Mouse (Mus musculus) urinary bladder, postnatal 4 days (tissue): ENCODE data around the gene Hs6st3.
"Not testable (repeated sequence)": the region's sequence is repeated elsewhere in the genome, so short reads cannot be mapped to it uniquely, and the experiment has no call there.

Source experiments
- DNase-seq, 2 experiments: peaks; one replicate each; pipeline ENCODE4 v3.0.0; 2021 to 2022; ENCODE audit warnings: low spot score in 2 of 2

The Hs6st3 gene

DNA sequence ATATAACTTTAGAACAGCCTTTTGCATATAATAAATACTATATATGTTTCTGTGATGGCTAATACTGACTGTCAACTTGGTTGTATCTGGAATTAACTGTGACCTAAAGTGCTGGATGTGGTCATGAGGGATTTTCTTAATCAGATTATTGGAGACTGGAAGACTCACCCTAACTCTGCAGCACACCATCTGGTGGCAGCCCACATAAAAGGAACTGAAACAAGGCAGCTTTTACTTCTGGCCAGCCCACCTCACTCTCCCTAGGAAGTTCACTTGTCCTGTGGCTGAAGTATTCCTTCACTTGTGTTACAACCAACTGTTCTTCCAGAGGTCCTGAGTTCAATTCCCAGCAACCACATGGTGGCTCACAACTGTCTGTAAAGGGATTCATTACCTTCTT lies 313.5 kb downstream of the Hs6st3 start:
- DNase-seq = no peak

DNA sequence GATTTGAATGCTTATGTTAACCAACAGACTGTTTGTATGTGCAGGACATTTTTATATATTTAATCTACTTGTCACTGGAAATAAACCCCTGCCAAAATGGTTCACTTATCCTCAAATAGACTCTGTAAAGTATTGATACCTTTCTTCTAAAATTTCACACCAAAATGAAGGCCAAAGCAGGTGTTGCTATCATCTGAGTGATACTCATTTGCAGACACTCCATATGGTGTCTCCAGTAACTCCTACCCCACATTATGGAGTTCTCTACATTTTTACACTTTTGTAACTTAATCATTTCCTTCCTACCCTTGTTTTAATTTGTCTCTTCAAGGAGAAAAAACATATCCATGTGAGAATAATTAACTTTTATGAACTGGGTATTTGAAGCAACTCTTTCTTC lies 314.2 kb downstream of the Hs6st3 start:
- DNase-seq = no peak

DNA sequence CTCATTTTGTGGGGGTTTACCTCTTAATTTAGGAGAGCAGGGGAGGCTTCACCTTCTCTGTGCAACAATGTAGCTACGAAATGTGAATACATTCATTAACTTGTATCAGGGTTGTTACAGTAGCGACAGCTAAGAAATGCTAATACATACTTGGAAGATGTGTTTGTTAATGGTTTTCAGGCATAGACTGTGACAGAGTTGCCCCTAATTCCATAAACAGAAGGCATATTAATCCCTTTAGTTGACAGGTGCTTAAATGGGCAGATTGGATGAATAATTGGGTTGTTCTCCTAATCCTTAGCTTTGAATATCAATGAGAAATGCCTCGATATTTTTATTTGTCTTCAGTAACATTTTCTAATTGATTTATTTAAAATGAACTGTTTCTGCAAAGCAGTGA lies 314.7 kb downstream of the Hs6st3 start:
- no peak for DNase-seq

DNA sequence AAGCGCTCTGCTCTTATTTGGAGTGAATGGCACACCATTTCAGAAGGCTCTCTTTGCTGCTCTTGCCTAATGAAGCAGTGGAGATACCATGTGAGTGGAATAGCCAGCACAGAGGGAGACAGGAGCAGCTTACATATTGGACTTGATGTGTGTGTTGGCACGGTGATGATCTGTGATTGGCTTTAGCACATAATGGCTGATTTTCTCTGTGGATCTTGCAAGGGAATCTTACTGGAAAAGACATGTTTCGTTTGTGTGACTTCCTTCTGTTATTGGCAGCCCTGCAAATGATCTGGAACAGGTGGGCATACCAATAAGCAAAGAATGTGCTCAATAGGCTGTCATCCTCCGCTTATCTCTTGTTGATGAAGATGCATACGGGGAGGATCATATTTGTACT lies 326.2 kb downstream of the Hs6st3 start:
- DNase-seq = no peak

DNA sequence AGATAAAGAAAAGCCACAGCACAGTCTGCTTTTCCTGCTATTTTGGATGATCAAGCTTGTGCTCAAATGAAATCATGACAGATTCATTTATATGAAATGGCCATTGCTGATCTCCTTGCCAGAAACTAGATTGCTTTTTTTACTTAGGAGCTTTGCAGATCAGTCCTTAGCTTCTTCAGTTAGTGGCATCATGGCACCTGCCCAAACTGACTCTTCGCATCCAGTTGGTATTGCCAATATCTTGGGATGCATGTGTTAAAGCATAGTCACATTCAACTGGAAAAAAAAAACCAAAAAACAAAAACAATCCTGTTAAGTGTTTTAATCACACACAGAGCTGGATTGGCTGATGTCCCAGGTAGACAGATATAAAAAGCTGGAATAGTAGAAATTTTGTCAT lies 326.7 kb downstream of the Hs6st3 start:
- no peak for DNase-seq

DNA sequence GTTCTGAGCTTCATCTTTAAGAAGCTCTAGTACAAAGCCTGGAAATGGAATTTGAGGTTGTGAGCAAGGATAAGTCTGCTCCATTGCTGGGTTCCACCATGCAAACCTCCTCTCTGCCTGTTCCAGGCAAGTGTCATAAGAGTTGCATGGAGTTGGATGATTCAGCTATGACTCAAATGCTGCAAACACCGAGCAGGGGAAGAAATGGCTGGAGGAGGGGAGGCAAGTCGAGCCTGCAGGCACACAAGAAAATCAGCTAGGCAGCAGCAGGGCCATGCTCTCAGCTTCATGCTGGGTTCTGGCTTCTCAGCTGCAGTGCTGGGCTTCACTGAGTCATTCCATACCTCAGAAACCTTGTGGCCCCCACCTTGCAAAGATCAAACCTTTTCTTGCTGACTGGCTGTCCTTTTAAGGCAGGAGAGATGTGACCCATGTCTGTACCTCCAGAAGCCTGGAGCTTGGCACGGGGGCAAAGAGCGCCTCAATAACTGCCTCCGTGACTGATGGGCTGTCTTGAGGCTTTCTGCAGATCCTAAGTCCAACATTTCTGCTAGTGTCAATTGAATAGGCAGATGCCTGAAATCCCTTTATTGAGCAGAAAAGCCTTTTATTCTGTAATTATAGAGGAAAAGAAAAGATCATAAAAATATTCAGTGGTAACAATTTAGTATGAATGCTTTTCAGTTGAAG lies 328.9 kb downstream of the Hs6st3 start:
- no peak for DNase-seq

DNA sequence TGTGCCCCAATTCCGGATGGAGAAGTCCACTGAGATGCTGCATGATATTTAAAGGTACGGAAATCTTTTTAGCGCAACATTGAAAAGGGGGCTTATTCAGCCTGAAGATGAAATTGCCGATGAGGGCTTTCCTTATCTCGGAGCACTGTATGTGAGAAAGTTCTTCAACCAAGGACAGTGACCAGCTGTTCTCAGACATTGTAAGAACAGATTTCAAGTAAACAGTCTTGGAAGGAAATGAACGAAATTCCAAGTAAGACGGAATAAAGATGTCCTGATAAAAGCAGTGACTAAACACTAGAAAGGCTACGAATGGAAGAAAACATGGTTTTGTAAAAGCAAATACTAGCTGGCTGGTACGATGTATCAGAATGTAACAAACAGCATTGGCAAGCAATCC lies 338.4 kb downstream of the Hs6st3 start:
- DNase-seq = no peak

DNA sequence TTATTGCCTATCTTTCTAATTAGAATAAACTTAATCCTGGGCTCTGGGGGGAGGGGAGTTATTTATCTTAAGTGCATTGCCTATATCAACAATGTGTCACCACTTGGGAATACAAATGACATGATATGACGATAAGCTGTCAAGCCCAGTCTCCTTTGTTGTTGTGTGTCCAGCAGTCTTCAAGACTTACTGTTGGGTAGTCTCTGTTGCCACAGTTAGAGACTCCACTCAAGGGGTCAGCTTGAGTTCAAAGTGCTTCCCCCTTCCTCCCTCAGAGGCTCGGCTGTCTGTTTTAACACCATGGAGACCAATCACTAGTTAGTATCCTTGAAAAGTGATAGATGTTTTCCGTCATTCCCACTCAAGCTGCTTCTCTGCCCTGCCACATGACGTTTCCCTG lies 339.7 kb downstream of the Hs6st3 start:
- no peak for DNase-seq

DNA sequence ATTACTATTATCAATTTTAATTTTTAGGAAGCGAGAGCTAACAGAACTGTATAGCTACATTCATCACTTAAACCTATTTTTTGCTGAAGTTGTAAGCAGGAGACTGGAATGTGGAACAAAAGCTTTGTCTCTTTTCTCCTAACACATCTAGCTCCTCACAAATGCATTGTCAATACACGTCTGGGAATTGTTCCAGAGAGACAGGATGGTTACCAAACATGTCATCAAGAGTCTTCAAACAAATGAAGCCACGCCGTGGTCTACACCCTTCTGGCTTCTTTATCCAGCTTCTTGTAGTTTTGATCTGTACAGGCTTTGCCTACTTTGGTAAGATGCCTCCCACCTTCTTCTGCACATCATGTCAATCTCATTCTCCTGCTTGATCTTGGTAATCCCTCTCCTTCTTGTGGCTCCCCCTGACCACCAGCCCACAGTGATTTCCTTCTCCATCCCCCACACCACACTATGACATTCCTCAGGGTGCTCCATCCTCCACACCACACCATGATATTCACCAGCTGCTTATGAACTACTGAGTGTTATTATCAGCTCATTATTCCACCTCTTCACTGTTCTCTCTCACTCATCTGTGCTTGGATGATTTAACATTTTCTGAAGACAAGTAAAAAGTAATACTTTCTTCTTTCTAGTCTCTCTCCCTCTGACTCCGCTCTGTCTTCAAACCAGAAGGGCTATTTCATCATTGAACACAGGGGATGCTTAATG lies 351.0 kb downstream of the Hs6st3 start:
- no peak for DNase-seq

DNA sequence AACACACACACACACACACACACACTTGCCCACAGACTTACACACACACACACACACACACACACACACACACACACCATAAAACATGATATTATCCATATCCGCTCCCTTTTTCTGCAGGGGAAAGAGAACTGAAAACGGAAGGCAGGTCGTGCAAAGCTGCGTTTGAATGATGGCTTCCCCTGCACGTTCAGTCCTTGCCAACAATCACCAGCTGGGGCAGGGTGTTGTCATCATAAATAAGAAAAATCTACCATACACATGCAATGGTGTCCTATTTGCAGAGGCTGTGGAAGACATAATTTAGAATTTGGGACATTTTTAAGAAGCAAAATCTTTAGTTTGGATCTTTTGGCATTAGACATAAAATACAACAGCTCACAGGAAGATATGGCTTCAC lies 382.5 kb downstream of the Hs6st3 start:
- no peak for DNase-seq

DNA sequence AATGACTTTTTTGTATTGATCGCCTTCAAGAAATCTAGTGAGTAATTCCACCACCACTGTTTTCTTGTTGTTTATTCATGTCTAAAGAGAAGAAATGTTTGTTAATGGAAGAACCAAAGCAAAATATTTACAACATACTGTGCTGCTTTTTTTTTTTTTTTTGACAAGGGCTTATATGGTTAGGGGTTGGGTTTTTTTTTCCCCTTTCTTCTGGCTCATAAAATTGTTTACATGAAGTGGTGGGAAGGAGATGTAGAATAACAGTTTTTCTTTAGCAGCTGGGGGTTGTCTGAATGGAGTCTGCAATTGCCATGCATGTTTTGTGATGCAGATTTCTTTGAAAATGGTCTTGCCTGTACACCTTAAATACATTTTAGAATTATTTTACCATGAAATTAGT lies 382.9 kb downstream of the Hs6st3 start:
- no peak for DNase-seq

DNA sequence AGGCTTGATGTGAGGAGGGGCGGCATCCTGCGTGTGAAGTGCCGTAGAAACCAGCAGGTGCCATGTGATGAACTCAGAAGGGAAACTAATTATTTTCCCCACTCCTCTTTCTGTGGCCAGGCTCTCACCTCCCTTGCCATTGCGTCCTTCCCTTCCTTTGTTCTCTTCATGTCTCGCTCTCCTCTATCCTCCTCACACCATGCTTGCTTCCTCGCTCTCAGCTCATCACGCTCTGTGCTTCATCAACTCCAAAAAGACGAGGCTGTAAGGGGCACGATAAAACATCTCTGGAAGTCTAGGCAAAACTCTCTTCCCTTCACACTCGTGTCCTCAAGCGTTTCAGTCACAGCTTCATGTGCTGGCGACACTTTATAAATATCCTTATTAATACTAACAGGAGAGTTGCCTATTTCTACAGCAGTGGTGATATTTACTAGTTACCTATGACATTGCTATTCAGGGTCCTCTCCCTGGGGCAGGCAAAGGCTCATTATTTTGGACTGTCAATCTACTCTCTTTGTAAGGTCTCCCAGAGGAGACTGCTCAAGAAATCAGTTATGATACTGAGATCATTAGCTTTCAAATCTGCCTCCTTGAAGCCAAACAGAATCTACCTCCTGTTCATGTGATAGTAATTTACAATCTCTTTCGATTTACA lies 394.9 kb downstream of the Hs6st3 start:
- DNase-seq = no peak

DNA sequence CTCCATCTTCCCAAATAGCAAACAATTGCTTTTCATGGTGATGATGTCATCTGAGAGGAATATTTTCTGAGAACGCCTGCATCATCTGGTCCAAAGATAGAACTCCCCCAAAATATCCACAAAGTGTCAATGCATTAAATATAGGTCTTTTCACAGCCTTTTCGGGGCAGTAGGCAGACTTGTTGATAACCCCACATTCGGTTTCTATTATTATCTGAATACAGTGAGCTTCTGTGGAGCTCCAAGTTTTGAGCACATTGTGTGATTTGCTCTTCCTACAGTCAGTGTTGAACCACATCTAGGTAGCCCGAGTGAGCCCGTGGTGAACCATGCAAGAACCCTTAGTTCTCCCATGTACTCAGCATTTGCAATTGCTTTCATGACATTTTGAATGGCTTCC lies 402.4 kb downstream of the Hs6st3 start:
- DNase-seq = no peak

DNA sequence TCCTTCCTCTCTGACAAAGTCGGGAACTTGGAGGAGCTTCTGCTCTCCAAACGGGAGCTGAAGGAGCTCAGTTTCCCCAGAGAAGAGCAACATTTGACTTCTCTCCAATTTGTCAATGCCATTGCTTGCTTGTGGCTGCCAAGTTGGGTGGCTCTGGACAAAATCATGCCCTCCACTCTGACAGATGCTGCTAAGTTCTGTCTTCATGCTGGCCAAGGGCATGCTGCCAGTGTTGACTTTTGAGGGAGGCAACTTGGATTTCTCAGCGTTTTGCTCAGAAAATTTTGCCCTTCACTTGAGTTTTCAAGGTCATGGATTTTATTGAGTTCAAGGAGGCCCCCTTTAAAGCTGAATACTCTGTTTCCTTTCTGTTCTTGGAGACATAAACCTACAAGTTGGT lies 406.5 kb downstream of the Hs6st3 start:
- DNase-seq = no peak

DNA sequence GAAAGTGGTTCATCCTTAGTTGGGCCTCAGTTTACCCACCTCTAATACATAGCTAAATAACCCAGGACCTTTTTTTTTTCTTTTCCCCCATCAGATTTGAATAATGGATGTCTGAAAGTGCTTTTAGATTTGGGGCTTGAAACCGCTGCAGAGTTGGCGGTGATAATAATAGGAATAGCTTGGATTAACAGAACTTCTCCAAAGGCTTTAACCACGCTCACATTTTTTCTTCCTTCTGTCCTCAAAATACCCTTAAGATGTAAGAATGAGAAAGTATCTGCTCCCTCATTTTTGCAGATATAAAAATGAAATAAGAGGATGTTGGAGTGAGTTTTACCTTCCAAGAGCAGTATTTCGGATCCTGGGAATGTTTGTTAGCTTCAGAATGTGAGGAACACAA lies 420.2 kb downstream of the Hs6st3 start:
- no peak for DNase-seq

DNA sequence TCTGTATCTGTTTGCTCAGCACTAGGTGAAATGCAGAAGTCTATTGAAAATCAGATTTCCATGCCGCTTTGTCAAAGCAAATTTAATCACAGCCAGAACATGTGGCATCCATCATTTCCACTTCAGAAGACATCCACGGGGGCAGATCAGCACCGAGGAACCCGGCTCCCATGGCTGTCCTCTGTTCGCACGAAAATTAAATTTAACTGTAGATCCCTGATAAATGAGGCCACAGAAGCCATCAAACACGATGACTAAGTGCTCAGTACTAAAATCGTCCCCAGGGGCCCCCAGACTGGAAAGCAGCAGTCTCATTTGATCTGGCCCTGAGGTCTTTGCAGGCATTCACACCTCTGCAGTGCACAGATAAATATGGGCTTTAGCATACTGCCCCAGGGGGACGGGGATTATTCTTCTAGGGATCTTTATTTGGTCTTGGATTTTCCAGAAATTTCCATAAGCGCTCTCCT lies 443.9 kb downstream of the Hs6st3 start:
- DNase-seq = no peak

DNA sequence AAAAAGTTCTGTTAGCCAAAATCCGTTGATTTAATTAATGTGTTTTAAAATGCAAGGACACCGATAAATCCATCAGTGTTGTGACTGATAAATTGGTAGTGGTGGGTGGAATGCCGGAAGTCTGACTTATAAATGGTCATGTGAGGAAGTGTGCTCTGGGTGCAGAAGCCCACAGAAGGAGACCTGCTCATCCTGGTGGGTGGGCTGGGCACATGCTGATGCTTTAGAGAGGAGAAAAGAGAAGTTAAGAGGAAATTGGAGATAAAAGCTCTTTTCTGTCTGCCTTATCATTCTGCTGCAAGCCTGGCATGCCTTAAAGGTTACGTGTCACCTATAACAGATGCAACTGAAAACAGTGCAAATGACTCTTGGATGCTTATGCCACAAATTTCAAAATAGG lies 446.9 kb downstream of the Hs6st3 start:
- no peak for DNase-seq

DNA sequence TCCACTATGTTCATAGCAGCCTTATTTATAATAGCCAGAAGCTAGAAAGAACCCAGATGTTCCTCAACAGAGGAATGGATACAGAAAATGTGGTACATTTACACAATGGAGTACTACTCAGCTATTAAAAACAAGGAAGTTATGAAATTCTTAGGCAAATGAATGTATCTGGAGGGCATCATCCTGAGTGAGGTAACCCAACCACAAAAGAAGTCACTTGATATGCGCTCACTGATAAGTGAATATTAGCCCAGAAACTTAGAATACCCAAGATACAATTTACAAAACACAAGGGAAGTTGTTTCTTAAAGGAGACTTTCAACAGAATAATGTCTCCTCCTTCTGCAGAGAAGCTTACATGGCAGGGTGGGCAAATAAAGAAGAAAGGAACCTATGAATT lies 449.2 kb downstream of the Hs6st3 start:
- DNase-seq = not testable (repeated sequence)

DNA sequence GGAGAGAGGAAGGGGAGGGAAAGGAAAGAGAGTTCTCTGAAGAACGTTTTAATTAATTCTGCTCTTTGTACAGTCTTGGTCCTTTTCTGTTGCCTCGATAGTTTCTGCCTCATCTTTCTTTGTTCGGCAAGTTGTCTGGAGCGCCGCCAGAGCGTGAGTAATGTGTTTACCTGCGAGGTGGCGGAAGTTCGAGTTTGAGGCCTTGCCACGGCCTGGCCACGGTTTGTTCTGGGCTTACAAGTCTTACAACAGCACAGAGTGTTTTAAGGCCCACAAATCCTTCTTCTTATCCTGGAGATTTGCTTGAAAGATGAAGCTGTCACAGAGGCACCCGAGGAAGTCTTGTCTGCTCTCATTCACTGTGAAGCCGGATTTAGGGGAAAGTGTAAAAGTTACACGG lies 466.2 kb downstream of the Hs6st3 start:
- no peak for DNase-seq

DNA sequence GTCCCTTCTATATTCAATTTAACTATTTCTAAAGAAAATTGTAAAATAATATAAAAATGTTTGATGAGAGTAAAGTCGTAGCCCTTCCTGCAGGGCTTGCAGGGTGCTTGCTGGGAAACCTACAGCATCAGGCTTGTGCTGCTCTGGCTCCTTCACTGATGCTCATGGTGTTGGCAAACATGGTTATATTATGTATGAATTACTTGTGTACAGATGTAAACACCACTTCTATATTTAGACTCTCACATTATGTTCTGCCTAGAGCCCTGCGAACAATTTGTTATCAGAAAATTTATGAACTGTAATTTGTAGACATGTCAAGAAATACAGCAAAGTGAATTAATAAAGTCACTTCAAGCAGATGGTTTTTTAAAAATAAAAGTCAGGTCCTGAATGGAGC lies 474.7 kb downstream of the Hs6st3 start:
- no peak for DNase-seq

DNA sequence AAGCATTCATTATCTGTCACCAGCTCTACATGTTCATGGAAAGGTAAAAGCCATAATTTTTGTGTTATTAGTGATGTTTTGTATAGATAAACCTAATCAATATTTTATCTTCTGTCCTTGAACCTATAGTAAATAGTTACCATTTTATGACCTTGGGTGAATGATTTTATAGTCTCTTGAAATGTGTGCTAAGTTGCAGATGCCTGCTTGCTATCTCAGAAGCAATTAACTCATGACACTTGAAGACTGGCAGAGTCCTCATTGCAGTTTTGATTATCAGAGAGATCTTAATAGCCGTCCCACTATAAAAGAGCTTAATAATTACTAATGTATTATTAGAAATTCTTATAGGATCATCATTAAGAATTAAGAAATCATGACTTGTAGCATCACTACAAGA lies 491.0 kb downstream of the Hs6st3 start:
- no peak for DNase-seq

DNA sequence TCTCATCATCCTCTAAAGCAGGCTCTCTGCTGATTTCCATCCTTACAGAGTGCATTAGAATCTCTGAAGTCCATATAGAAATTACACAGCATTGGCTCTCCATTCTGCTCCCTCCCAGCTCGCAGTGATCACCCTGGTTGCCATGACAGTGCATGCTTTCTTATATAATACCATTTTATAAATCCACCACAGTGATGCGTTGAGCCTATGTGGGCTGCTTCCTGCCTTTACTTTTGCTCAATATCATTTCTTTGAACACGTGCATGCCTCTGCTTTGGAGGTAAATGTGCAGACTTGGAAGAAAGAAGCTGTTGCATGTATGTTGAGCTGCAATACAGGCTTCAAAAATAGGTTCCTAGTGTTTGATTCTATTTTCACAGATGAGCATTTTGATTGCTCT lies 494.9 kb downstream of the Hs6st3 start:
- DNase-seq = no peak

DNA sequence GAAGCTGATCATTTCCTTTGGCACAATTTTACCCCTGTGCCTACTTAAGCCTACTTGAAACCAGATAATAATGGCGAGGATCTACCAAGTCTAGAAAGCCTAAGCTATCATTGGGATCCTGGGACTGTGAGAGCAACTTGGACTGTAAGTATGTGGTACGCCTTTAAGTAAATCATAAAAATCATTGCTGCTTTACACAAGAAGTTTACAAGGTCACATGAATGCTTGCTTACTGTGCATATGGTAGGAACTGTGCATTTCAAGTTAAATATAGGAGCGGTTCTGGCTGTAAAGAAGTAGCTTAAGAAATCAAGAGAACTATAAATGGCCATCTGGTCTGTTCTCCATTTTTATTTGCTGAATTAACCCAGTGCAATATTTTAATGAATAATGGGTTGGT lies 495.5 kb downstream of the Hs6st3 start:
- DNase-seq = no peak
